16 mouse cellular contexts compared by ENCODE assay signal in the genomic region with DNA sequence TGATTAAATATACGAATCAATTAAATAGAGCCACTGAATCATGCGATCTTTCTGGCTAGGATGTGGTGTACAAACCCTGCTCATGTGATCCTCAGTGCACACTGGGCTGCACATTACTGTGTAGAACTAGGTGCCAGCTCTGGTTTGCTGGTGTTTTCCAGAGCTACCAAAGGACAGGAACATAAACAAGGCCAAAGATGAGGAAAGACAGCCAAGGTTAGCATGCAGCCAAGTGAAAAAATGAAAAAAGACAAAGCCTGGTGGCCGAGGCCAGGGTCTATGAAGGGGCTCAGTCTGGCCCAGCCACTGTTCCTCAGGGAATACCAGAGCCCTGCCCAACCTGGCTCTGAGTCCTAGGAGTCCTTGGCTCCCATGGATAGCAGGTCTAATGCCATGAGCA.
DNase-seq lines count a peak whose midpoint lies in the region.
"Had no signal": no experiment of that assay in that cellular context is flagged by ENCODE, and none has a peak within 500 bp of the region (broad histone marks: within the 10 kb centered on the region; RNA-seq: fewer than 3 reads in every experiment).

No protein-coding gene starts in this region.

- peak; percentile 60 to 87 for DNase-seq in adrenal gland, adult (ENCODE audit: inconsistent age in 2 of 2, low spot score in 1 of 2)
- DNase-seq in adrenal gland, postnatal 4 days (ENCODE audit: low spot score in 2 of 2), result no peak
- peak; percentile 13 for DNase-seq in kidney, adult 9 months
- DNase-seq in kidney, postnatal 36 days, result no peak
- peak; percentile 46 to 49 for DNase-seq in right cerebral cortex, postnatal 10 days (ENCODE audit: low spot score in 2 of 2)
- no peak for DNase-seq in right cerebral cortex, adult 18-20 months
- no peak for DNase-seq in urinary bladder, adult 18-20 months (ENCODE audit: low spot score in 2 of 2)
- DNase-seq in lung, adult 18-20 months, result no peak
- DNase-seq: cerebellum, adult 9-10 months; embryo, embryonic 11 days; gastrocnemius, postnatal 36 days; heart, adult 2 months; heart, postnatal 36 days; lung, postnatal 36 days; thymus, adult 18-20 months; thymus, postnatal 4 days had no signal

Comparison
In these comparisons a context has a peak if more than half of its experiments do, and no peak if none do; other contexts are left out.
1. DNase-seq: peak in adrenal gland, adult (2 of 2), kidney, adult 9 months (single experiment) and right cerebral cortex, postnatal 10 days (2 of 2); none in adrenal gland, postnatal 4 days (0 of 2), kidney, postnatal 36 days (0 of 2), right cerebral cortex, adult 18-20 months (single experiment), urinary bladder, adult 18-20 months (0 of 2) and lung, adult 18-20 months (0 of 2).